29 mouse cellular contexts compared by ENCODE assay signal in genomic region chr1:167452456-167452855, GRCm38 (mm10). TPM values are rescaled to one million over a fixed set of nuclear protein-coding genes. Genes with fewer than 3 reads are reported as not detected.
"Had no signal": no experiment of that assay in that cellular context is flagged by ENCODE, and none has a peak within 500 bp of the region (broad histone marks: within the 10 kb centered on the region; RNA-seq: fewer than 3 reads in every experiment).

No protein-coding gene starts in this region.

- H3K9ac ChIP-seq: kidney, embryonic 15.5 days; limb, embryonic 12.5 days; liver, embryonic 12.5 days; liver, embryonic 15.5 days; midbrain, embryonic 12.5 days; midbrain, embryonic 15.5 days; neural tube, embryonic 13.5 days had no signal

- H3K27ac ChIP-seq: kidney, embryonic 15.5 days; left cerebral cortex, adult 2 months; limb, embryonic 12.5 days; liver, embryonic 12.5 days; liver, embryonic 15.5 days; midbrain, embryonic 12.5 days; midbrain, embryonic 15.5 days; neural tube, embryonic 13.5 days had no signal

- H3K9me3 ChIP-seq: kidney, embryonic 15.5 days; limb, embryonic 12.5 days; liver, embryonic 12.5 days; liver, embryonic 15.5 days; midbrain, embryonic 12.5 days; midbrain, embryonic 15.5 days; neural tube, embryonic 13.5 days had no signal

- DNase-seq: kidney, postnatal 10 days; kidney, postnatal 36 days; layer of hippocampus, postnatal 36 days; liver; lung, adult 18-20 months; lung, postnatal 14 days; lung, postnatal 4 days; retina, postnatal 1 day; right cerebral cortex, postnatal 25 days; spleen, adult 18-20 months; thymus, adult 18-20 months; thymus, postnatal 36 days had no signal

- H3K4me1 ChIP-seq: limb, embryonic 12.5 days; liver, embryonic 12.5 days; liver, embryonic 15.5 days; midbrain, embryonic 12.5 days had no signal

- ATAC-seq: midbrain, embryonic 15.5 days had no signal

- H3K27me3 ChIP-seq: kidney, embryonic 15.5 days; midbrain, embryonic 12.5 days; midbrain, embryonic 15.5 days; neural tube, embryonic 13.5 days had no signal

- H3K36me3 ChIP-seq: kidney, embryonic 15.5 days; limb, embryonic 12.5 days; liver, embryonic 12.5 days; liver, embryonic 15.5 days; midbrain, embryonic 12.5 days; midbrain, embryonic 15.5 days; neural tube, embryonic 13.5 days had no signal

- H3K4me2 ChIP-seq: kidney, embryonic 15.5 days; limb, embryonic 12.5 days; liver, embryonic 12.5 days; liver, embryonic 15.5 days; midbrain, embryonic 12.5 days; midbrain, embryonic 15.5 days; neural tube, embryonic 13.5 days had no signal

- H3K4me3 ChIP-seq: kidney, embryonic 15.5 days; left cerebral cortex, adult 2 months; limb, embryonic 12.5 days; liver, embryonic 12.5 days; liver, embryonic 15.5 days; midbrain, embryonic 12.5 days; midbrain, embryonic 15.5 days; myocyte; neural tube, embryonic 13.5 days had no signal

RNA-seq across cellular contexts. Expression of gene Lrrc52, which starts 14.1 kb away (rescaled TPM):
- total RNA-seq: layer of hippocampus, adult 8-10 months; layer of hippocampus, postnatal 10 days; layer of hippocampus, postnatal 36 days; left cerebral cortex, adult 2 months; left cerebral cortex, postnatal 10 days; left cerebral cortex, postnatal 36 days; megakaryocyte, adult 5-6 weeks; monocyte, adult 5-6 weeks; neutrophil, adult 5-6 weeks had no signal
- polyA plus RNA-seq: kidney, embryonic 15.5 days; limb, embryonic 12.5 days; liver, embryonic 12.5 days; liver, embryonic 15.5 days; midbrain, embryonic 12.5 days; midbrain, embryonic 15.5 days; myocyte; neural tube, embryonic 13.5 days; stomach, embryonic 16.5 days had no signal
